Mouse (Mus musculus) heart, adult 2 months (tissue): ENCODE measurements around the gene Zfp600. TPM values are rescaled to one million over a fixed set of nuclear protein-coding genes. Genes with fewer than 3 reads are reported as not detected.
A peak's percentile ranks its signal among the peaks of the same experiment; 100 is the strongest.
"Not testable (repeated sequence)": the region's sequence is repeated elsewhere in the genome, so short reads cannot be mapped to it uniquely, and the experiment has no call there.

Source experiments
- DNase-seq, 2 experiments: peaks; one replicate each; pipeline ENCODE4 v3.0.0; 2021
- H3K27ac ChIP-seq: fragments of 200-600 bp; 2 replicates; pipeline ENCODE4 v1.8.1; 2022
- H3K27me3 ChIP-seq: fragments of 200-500 bp; 2 replicates; pipeline ENCODE4 v1.6.1; 2012; ENCODE audit warnings: mild to moderate bottlenecking, low read length, inconsistent platforms, mixed read lengths; ENCODE audit not compliant: control insufficient read depth, insufficient read depth
- H3K36me3 ChIP-seq: fragments of 200-500 bp; 2 replicates; pipeline ENCODE4 v1.6.1; 2012; ENCODE audit warnings: low read length, inconsistent platforms; ENCODE audit not compliant: control insufficient read depth, insufficient read depth
- H3K4me1 ChIP-seq: fragments of 200-500 bp; 2 replicates; pipeline ENCODE4 v1.6.1; 2011; ENCODE audit warnings: low read length; ENCODE audit not compliant: control insufficient read depth, insufficient read depth
- H3K4me3 ChIP-seq: fragments of 200-600 bp; 2 replicates; pipeline ENCODE4 v1.8.1; 2022
- H3K79me2 ChIP-seq: fragments of 200-500 bp; replicated peaks from 2 replicates; pipeline ENCODE4 v1.6.1; 2012; ENCODE audit warnings: mild to moderate bottlenecking, inconsistent platforms, low read length, moderate library complexity, mixed read lengths; ENCODE audit not compliant: control insufficient read depth, insufficient read depth
- H3K9ac ChIP-seq: fragments of 200-500 bp; 2 replicates; pipeline ENCODE4 v1.6.1; 2012; ENCODE audit warnings: low read depth, mild to moderate bottlenecking, control low read depth, inconsistent platforms, low read length, mixed read lengths
- WGBS: fragments of 180-500 bp; shearing (Covaris S2); methylation state at CpG from one replicate; pipeline ENCODE4 v1.1.7; 2018; 5-methylcytosine and 5-hydroxymethylcytosine counted together
- intact Hi-C: fragments of 180-260 bp; cut with DNase I; formaldehyde crosslinking; loops from one replicate; pipeline ENCODE4 v1.15.1; 2025
- long read RNA-seq: library from polyadenylated mRNA; stranded (forward); transcript quantifications from one replicate; pipeline ENCODE4 v2.0.0, GENCODE M21; 2021
- polyA plus RNA-seq: library from polyadenylated mRNA; depleted of rRNA; stranded (reverse); fragments of >200 nt; gene quantifications from 2 replicates; pipeline ENCODE4 v1.2.3, GENCODE M21; 2012; rRNA removed
- total RNA-seq, 2 experiments: library from RNA; stranded (reverse); gene quantifications; 2 replicates each; pipeline ENCODE4 v1.2.3; 2021

The Zfp600 gene
- total RNA-seq (not detected), polyA plus RNA-seq (0.35 TPM in 1 of 2 replicates, not detected in the other)
- long read RNA-seq = 0 reads

DNA sequence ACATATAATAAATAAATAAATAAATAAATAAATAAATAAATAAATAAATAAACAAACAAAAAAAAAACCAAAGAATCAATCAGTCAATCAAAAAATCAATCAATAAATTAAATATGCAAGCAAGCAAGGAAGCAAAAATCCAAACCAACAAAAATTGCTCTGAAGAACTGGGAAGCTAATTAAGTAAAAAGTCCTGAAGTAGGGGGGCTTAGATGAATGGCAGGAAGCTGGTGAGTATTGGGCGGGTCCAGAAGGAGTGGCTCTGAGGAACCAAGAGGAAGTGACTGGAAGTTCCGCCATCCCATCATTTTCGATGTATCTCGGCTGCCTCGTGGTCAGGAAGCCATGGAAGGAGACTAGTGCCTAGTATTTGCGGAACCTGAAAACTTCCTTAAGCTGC lies at the start of gene Zfp600:
TSS of gene Zfp600 (plus strand) at position 301 of the 400 bp plus-strand sequence.
- intact Hi-C loops, H3K79me2 ChIP-seq, H3K36me3 ChIP-seq, DNase-seq, H3K4me1 ChIP-seq, H3K27ac ChIP-seq, H3K9ac ChIP-seq, H3K4me3 ChIP-seq, H3K27me3 ChIP-seq: not testable (repeated sequence)
- no CpG with 5 or more reads among the region's 6 CpGs for WGBS

- H3K79me2 ChIP-seq, intact Hi-C loops, H3K36me3 ChIP-seq, H3K9ac ChIP-seq, H3K27ac ChIP-seq, H3K4me3 ChIP-seq, H3K27me3 ChIP-seq, H3K4me1 ChIP-seq: not testable (repeated sequence)
- peak in 1 of 2 experiments; percentile 23 for DNase-seq
- WGBS = 52% methylated on average over 4 of the region's 4 CpGs
These were observed 6.3 kb downstream of the Zfp600 start for GRCm38 (mm10) chr4:146162893-146163292.

- WGBS = 69% methylated on average over 3 of the region's 3 CpGs
- intact Hi-C loops, H3K27me3 ChIP-seq, H3K79me2 ChIP-seq, H3K9ac ChIP-seq, H3K36me3 ChIP-seq, H3K4me1 ChIP-seq, H3K4me3 ChIP-seq, H3K27ac ChIP-seq, DNase-seq: not testable (repeated sequence)
These were observed 10.7 kb downstream of the Zfp600 start for GRCm38 (mm10) chr4:146167202-146167832.

DNA sequence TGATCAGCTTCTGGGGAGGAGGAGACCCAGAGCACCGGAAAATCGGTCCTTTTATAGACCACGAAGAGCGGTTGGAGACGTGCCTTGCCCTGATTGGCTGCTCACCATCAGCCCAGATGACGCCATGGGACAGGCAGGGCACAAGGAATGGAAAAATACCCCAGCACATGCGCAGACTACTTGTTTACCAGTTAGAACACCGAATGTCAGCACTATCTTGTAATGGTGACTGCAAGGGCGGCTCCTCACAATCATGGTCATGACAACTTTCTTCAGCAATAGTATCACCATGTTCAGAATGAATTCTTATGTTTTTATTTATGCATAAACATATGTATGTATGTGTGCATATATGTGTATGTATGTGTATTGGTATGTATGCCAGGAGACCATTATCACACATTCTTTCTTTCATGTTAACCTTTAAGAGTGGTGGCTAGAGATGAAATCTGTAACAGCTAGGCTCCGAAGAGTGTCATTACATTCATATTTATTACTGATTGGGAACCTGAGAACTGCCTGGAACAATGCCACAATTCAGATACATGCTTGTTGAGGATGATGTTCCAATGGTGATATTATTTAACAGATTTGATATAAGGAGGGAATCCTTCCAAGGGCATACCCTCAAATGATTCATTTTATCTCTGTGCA lies 11.4 kb downstream of the Zfp600 start:
- 75% methylated on average over 10 of the region's 10 CpGs for WGBS

GRCm38 (mm10) chr4:146168730-146169215 lies 12.1 kb downstream of the Zfp600 start:
- intact Hi-C loops = not testable (repeated sequence)
- no CpG with 5 or more reads among the region's 2 CpGs for WGBS

More for the DNA sequence above, 11.4 kb downstream of the Zfp600 start:
- H3K27ac ChIP-seq, H3K79me2 ChIP-seq, intact Hi-C loops, H3K9ac ChIP-seq, H3K36me3 ChIP-seq, H3K27me3 ChIP-seq, H3K4me1 ChIP-seq, H3K4me3 ChIP-seq: not testable (repeated sequence)
- peak; percentile 10 to 26 for DNase-seq

DNA sequence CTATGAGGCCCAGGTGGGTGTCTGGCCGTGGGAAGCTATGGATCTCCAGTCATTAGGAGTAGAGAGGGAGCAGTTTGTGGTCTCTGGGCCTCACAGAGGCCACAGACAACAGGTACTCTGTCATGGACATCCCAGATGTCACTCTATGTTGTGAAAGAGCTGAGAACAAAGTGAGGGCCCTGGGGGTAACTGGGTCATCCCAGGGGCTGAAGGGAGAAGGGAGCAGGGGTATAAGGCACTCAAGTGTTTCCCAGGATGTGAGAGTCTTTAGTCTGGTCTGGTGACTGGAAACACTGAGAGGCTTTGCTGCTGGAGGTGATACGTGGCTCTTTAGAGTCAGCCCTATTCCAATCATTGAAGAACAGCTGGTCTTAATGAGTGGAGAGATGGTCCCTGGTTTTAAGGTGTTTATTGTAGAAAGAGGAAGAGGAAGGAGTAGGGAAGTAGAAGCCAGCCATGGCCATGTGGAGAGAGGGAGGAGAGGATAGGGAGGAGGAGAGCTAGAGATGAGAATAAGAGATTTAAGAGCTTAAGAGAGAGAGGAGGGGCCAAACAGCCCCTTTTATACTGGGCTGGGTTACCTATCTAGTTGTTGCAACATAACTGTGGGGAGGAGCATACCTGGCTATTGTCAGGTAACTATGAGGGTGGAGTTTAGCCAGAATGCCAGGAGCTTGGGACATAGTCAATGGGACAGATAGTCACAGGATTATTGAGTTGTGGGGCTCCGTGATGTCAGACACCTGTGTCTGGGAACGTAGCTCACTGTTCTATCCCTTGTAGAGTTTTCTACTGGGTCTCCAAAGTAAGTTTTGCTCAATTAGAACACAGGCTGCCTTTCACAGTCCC lies 17.0 kb downstream of the Zfp600 start:
- H3K4me3 ChIP-seq, H3K27me3 ChIP-seq, H3K4me1 ChIP-seq, H3K27ac ChIP-seq, H3K79me2 ChIP-seq, intact Hi-C loops, H3K9ac ChIP-seq, H3K36me3 ChIP-seq: not testable (repeated sequence)
- DNase-seq = peak; percentile 28 to 37
- WGBS = 48% methylated on average over 4 of the region's 4 CpGs

More at GRCm38 (mm10) chr4:146168730-146169215, 12.1 kb downstream of the Zfp600 start:
- not testable (repeated sequence) for H3K9ac ChIP-seq, H3K4me1 ChIP-seq, H3K27me3 ChIP-seq, DNase-seq, H3K27ac ChIP-seq, H3K4me3 ChIP-seq, H3K79me2 ChIP-seq, H3K36me3 ChIP-seq

DNA sequence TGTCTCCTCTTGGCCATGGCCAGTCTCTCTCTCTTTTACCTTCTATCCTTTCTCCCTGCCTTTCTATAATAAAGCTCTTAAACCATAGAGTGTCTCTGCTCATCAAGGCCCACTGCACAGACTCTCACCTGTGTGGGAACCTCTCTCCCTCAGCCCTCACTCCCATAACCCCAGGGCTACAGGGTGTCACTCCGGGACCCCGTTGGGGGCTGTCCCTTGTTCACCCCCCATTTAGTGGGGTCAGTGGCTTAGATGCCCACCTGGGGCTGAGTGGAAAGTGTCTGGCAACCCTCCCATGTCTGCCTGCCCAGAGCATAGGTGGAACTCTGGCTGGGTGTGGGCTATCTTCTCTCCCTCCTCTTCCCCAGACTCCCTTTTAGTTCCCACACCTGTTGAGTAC lies 47.7 kb downstream of the Zfp600 start:
- H3K4me3 ChIP-seq, H3K27ac ChIP-seq, H3K4me1 ChIP-seq, H3K79me2 ChIP-seq, H3K36me3 ChIP-seq, H3K9ac ChIP-seq, intact Hi-C loops, H3K27me3 ChIP-seq: not testable (repeated sequence)
- peak in 1 of 2 experiments; percentile 12 for DNase-seq
- WGBS = 69% methylated on average over 2 of the region's 2 CpGs

- H3K27me3 ChIP-seq, H3K9ac ChIP-seq, intact Hi-C loops, H3K79me2 ChIP-seq, H3K27ac ChIP-seq, H3K4me1 ChIP-seq, H3K4me3 ChIP-seq, H3K36me3 ChIP-seq: not testable (repeated sequence)
- 5% methylated on average over 34 of the region's 113 CpGs for WGBS
- peak in 1 of 2 experiments; percentile 3 for DNase-seq
These were observed 82.9 kb downstream of the Zfp600 start for GRCm38 (mm10) chr4:146239252-146240244.
